Mouse (Mus musculus) midbrain, embryonic 11.5 days (tissue): Measurements from ENCODE around the gene Nipsnap2. TPM values are rescaled to one million over a fixed set of nuclear protein-coding genes. Genes with fewer than 3 reads are reported as not detected.
A peak's percentile ranks its signal among the peaks of the same experiment; 100 is the strongest.
"Not testable (repeated sequence)": the region's sequence is repeated elsewhere in the genome, so short reads cannot be mapped to it uniquely, and the experiment has no call there.

Experiments used
- ATAC-seq: fragments of 200-750 bp; cut with Nextera tagmentation; 2 replicates; pipeline ENCODE4 v1.8.0; 2017; ENCODE audit warnings: moderate TSS enrichment, moderate library complexity; ENCODE audit not compliant: low FRiP score
- DNase-seq: peaks from one replicate; pipeline ENCODE4 v3.0.0; 2015; ENCODE audit warnings: low spot score; ENCODE audit errors: missing footprints
- H3K27ac ChIP-seq: fragments of 300-500 bp; sonication (generic); 2 replicates; pipeline ENCODE4 v1.5.1; 2014; ENCODE audit warnings: low read depth, low read length
- H3K27me3 ChIP-seq: fragments of 300-500 bp; sonication (generic); 2 replicates; pipeline ENCODE4 v1.6.1; 2014; ENCODE audit warnings: mild to moderate bottlenecking, low read length, moderate library complexity, mixed read lengths; ENCODE audit not compliant: control insufficient read depth, insufficient read depth
- H3K36me3 ChIP-seq: fragments of 300-500 bp; sonication (generic); 2 replicates; pipeline ENCODE4 v1.6.1; 2014; ENCODE audit warnings: mild to moderate bottlenecking, low read length, moderate library complexity, mixed read lengths; ENCODE audit not compliant: control insufficient read depth, insufficient read depth
- H3K4me1 ChIP-seq: fragments of 300-500 bp; sonication (generic); 2 replicates; pipeline ENCODE4 v1.6.1; 2014; ENCODE audit warnings: low read length; ENCODE audit not compliant: control insufficient read depth, insufficient read depth
- H3K4me2 ChIP-seq: fragments of 300-500 bp; sonication (generic); 2 replicates; pipeline ENCODE4 v1.6.1; 2014; ENCODE audit warnings: mild to moderate bottlenecking, moderate library complexity
- H3K4me3 ChIP-seq: fragments of 300-500 bp; sonication (generic); 2 replicates; pipeline ENCODE4 v1.5.1; 2014; ENCODE audit warnings: low read depth, low read length
- H3K9ac ChIP-seq: fragments of 300-500 bp; sonication (generic); 2 replicates; pipeline ENCODE4 v1.6.1; 2014; ENCODE audit warnings: low read length
- H3K9me3 ChIP-seq: fragments of 300-500 bp; sonication (generic); 2 replicates; pipeline ENCODE4 v1.6.1; 2016; ENCODE audit warnings: low read length; ENCODE audit not compliant: control insufficient read depth
- WGBS: fragments of 180-500 bp; shearing (Covaris S2); extraction: QIAGEN DNeasy Blood & Tissue Kit; methylation state at CpG from one replicate; pipeline ENCODE4 v1.1.7; 2014; 5-methylcytosine and 5-hydroxymethylcytosine counted together
- polyA plus RNA-seq: library from polyadenylated mRNA; unstranded; fragments of >200 nt; fragmentation: Nextera tagmentation; extraction: Ambion mirVana; gene quantifications from 2 replicates; pipeline ENCODE4 v1.2.1, GENCODE M21; 2014

The Nipsnap2 gene
- polyA plus RNA-seq, 1 experiment from 2014 or later: 83.6 TPM

DNA sequence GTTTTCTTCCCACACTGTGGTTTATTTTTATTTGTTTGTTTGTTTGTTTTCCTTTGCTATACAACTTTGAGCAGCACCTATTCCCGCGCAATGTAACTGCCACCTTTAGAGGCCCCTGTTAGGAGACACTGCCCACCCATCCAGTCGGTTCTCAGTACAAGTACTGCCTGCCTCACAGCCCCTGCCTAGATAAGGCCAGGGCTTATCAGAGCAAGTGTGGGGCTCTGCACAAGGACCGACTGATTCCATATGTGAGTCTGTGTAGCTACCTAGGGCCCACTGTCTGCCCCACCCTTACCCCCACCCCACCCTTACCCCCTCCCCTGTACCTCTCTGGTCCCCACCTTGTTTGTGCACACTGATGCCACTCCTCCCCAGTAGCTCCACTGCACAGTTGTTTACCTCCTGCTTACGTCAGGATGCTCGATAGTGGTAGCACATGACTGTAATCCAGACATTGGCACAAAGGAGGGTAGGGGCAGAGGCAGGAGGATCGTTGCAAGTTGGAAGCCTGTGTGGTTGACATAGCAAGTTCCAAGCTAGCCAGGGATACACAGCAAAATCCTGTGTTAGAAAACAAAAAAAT lies 18.1 kb downstream of the Nipsnap2 start:
- no peak for ATAC-seq
- no peak overlapping the region for H3K4me2 ChIP-seq
- H3K36me3 ChIP-seq: peaks cover 5% of the 10 kb centered on the region; the same call in 1 of the 2 replicates
- no peaks in the 10 kb centered on the region for H3K4me1 ChIP-seq
- H3K9me3 ChIP-seq: no peaks in the 10 kb centered on the region
- H3K27me3 ChIP-seq: no peaks in the 10 kb centered on the region
- H3K9ac ChIP-seq: no peak overlapping the region
- H3K27ac ChIP-seq: no peak overlapping the region
- no peak for DNase-seq
- H3K4me3 ChIP-seq: no peak overlapping the region
- WGBS: 87% methylated on average over 7 of the region's 7 CpGs

DNA sequence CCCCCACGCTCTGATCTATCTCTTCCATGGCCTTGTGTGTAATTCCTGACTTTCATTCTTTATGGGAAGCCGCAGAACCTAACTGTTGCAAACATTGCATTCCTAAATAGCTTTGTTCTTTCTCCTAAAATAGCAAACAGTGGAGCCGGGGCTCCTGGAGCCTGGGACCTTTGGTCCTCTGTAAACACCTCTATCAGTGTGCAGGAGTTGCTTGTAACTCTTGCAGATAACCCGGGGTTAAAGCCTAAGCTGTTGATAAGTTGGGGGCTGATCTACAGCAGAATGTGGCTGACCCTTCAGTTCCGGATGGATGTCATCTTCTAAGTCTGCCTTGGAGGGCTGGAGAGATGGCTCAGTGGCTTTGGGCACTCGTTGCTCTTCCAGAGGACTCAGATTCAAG lies 19.2 kb downstream of the Nipsnap2 start:
- H3K27ac ChIP-seq: no peak overlapping the region
- H3K36me3 ChIP-seq: peaks cover 5% of the 10 kb centered on the region; the same call in 1 of the 2 replicates
- no peaks in the 10 kb centered on the region for H3K9me3 ChIP-seq
- H3K27me3 ChIP-seq: no peaks in the 10 kb centered on the region
- WGBS: 78% methylated on average over 6 of the region's 6 CpGs
- no peak overlapping the region for H3K4me2 ChIP-seq
- H3K4me3 ChIP-seq: no peak overlapping the region
- ATAC-seq (no peak), DNase-seq (no peak)
- no peak overlapping the region for H3K9ac ChIP-seq
- H3K4me1 ChIP-seq: no peaks in the 10 kb centered on the region

DNA sequence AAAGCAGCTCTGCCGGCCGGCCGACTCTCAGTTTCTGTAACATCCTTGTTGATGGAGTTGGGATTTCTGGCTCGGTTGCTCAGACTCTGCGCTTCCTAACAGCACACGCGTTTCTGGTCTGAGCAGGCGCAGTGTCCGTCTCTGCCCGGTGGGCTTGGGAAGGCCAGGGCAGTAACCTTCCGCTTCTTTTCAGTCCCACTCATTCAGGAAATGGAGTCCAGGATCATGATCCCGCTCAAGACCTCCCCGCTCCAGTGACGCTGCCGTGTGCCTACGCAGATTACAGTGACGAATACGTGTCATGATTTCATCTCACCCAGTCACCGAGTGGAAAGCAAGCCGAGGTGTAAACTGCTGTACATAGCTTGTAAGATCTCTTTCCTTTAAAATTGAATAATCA lies 32.0 kb downstream of the Nipsnap2 start:
- Histone ChIP-seq H3K36me3 (no peaks in the 10 kb centered on the region), H3K27me3 (no peaks in the 10 kb centered on the region), H3K9ac (no peak overlapping the region), H3K4me2 (no peak overlapping the region), H3K4me3 (no peak overlapping the region), H3K4me1 (no peaks in the 10 kb centered on the region), H3K9me3 (no peaks in the 10 kb centered on the region), H3K27ac (no peak overlapping the region)
- 96% methylated on average over 20 of the region's 20 CpGs for WGBS
- DNase-seq (peak; percentile 73), ATAC-seq (no peak)

DNA sequence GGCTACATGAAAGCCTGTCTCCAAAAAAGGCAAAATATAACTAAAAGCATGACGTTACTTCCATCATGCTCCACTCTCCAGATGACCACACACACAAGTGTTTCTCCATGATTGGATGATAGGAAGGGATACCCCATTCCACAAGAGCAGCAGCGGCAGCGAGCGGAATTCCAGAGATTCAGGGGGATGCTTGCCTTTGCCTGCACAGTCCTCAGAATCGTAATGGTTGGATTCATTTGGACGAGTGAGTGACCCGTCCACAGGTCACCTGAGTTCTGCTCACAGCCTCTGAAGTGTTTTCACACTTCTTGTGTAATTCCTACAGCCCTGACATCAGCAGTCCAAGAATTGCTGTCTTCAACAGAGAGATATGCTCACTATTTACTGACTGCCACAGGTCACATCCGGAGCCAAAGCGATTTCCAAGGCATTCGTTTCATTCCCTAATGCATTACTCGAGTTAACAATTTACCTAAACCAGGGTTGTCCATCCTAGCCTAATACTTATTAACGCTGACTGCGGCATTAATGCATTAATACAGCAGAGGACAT lies 35.1 kb downstream of the Nipsnap2 start:
- Histone ChIP-seq H3K4me1 (no peaks in the 10 kb centered on the region), H3K4me2 (no peak overlapping the region), H3K36me3 (no peaks in the 10 kb centered on the region), H3K27me3 (no peaks in the 10 kb centered on the region), H3K27ac (no peak overlapping the region), H3K9ac (no peak overlapping the region), H3K9me3 (no peaks in the 10 kb centered on the region), H3K4me3 (no peak overlapping the region)
- ATAC-seq (no peak), DNase-seq (no peak)
- 90% methylated on average over 13 of the region's 13 CpGs for WGBS

DNA sequence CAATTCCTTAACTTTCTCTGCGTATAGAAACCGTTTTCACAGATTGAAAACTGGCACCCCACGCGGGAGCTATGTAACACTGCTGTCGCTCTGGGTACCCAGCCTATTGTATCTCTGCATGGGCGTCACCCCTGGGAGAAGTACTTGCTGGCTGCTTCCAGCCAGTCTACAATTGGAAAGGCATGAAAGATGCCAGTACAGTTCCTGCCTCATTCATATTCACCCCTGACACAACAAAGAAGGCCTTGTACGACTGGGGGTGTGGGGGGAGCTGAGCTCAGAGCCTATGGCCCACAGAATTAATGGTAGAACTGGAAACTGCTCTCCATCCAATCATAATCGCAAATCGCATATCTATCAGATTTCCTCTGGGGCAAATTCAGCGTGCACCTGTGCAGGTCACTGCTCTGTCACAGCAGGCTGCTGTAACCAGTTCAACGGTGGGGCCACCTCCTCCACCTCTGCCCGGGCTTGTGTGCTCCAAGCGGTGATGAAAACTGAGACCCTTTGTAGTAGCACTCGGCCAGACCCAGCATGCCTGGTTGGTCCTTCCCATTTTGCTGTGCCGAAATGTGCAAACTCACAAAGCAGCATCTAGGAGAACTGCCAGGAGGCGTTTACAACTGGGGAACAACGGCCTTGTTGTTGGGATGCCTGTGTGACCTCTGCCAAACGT lies 37.1 kb downstream of the Nipsnap2 start:
- H3K9me3 ChIP-seq: no peaks in the 10 kb centered on the region
- no peak overlapping the region for H3K4me2 ChIP-seq
- H3K27ac ChIP-seq: no peak overlapping the region
- DNase-seq: peak; percentile 75
- no peaks in the 10 kb centered on the region for H3K27me3 ChIP-seq
- ATAC-seq: no peak
- 82% methylated on average over 18 of the region's 18 CpGs for WGBS
- H3K36me3 ChIP-seq: no peaks in the 10 kb centered on the region
- no peaks in the 10 kb centered on the region for H3K4me1 ChIP-seq
- no peak overlapping the region for H3K9ac ChIP-seq
- H3K4me3 ChIP-seq: no peak overlapping the region

DNA sequence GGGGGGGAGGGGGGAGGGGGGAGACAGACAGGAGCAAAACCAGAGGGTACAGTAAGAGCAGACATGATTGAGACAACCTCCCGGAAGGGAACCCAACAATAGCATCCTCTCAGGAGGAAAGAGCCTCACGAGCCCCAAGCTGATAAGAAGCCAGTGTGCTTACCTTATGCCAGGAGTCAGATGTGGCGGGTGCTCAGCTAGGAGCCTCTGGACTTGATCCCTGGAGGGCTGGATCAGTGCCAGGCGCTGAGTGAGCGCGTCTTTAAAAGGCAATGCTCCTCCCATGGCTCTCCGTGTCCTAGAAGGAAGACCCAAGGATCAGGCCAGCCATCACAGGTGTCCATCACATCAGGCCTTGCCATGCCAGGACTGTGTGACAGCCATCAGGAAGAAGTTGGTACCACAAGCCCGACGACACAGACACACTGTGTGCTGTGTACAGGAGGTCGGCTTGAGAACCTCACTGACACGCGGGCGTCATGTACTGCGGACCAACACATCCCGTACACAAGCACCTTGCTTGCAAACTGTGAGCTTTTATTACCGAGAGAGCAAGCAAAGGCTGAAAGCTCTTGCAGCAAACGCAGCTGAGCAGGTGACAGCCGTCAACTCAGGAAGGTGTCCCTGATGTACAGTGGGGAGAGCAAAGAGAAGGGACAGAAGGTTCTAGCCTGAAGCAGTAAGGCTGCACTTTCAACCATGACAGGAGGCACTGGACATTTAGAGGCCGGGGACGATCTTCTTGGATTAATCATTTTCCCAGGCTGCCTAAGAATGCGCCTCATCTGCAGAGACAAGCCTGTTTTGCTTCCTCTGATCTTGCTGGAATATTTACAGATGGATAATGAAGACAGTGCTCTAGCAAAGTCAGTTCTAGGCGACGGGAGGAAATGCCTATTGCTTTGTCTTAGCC lies 45.8 kb downstream of the Nipsnap2 start:
- H3K27ac ChIP-seq: no peak overlapping the region
- H3K4me2 ChIP-seq: no peak overlapping the region
- H3K36me3 ChIP-seq: peaks cover 2% of the 10 kb centered on the region; the same call in 1 of the 2 replicates
- H3K9ac ChIP-seq: no peak overlapping the region
- ATAC-seq: no peak
- DNase-seq: no peak
- no peak overlapping the region for H3K4me3 ChIP-seq
- H3K9me3 ChIP-seq: no peaks in the 10 kb centered on the region
- H3K4me1 ChIP-seq: no peaks in the 10 kb centered on the region
- WGBS: 88% methylated on average over 23 of the region's 23 CpGs
- H3K27me3 ChIP-seq: no peaks in the 10 kb centered on the region

DNA sequence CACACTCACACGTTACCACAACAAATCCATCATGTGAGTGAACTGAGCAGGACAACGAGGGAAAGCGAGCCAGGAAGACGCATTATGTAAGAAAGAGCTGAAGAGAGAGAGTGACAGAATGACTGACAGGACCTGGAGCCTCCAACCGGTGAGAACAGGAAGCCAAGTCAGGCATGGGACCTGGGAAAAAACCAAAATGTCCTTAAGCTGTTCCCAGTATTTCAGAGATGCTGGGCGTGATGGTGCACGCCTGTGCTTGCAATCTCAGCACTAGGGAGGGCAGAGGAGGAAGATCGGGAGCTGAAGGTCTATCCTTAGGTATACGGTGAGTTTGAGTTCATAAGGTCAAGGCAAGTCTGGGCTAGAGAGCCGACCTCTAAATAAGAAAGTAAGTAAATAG lies 47.6 kb downstream of the Nipsnap2 start:
- H3K4me2 ChIP-seq: no peak overlapping the region
- no peak overlapping the region for H3K27ac ChIP-seq
- 89% methylated on average over 10 of the region's 10 CpGs for WGBS
- no peaks in the 10 kb centered on the region for H3K9me3 ChIP-seq
- H3K4me1 ChIP-seq: no peaks in the 10 kb centered on the region
- peaks cover 2% of the 10 kb centered on the region; the same call in 1 of the 2 replicates for H3K36me3 ChIP-seq
- ATAC-seq: no peak
- no peak overlapping the region for H3K9ac ChIP-seq
- no peaks in the 10 kb centered on the region for H3K27me3 ChIP-seq
- no peak for DNase-seq
- H3K4me3 ChIP-seq: no peak overlapping the region

DNA sequence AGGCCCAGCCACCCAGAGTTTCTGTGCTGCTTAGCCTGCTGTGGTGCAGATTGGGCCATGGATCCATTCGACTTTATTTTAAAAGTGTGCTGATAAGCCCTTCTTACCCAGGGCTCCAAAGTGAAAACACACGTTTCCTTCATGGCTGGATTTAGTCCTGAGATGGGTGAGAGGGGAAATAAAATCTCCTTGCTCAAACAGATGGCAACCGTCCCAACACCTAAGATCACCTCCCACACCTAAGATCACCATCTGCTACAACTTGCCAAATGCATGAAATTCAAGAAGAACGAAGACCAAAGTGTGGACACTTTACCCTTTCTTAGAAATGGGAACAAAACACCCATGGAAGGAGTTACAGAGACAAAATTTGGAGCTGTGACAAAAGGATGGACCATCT lies 48.5 kb downstream of the Nipsnap2 start:
- H3K9me3 ChIP-seq, H3K4me1 ChIP-seq, ATAC-seq, DNase-seq, H3K4me3 ChIP-seq, H3K27me3 ChIP-seq, H3K9ac ChIP-seq, H3K27ac ChIP-seq, H3K4me2 ChIP-seq, H3K36me3 ChIP-seq: not testable (repeated sequence)
- WGBS: 91% methylated on average over 4 of the region's 4 CpGs
